In genomic region chr16:45352875-45353274, GRCm38 (mm10) we compare ENCODE assay signal across 8 mouse cellular contexts. TPM values are rescaled to one million over a fixed set of nuclear protein-coding genes. Genes with fewer than 3 reads are reported as not detected.
A peak's percentile ranks its signal among the peaks of the same experiment; 100 is the strongest.
DNase-seq lines count a peak whose midpoint lies in the region; ATAC-seq and TF ChIP-seq lines count a peak whose summit lies in the region.
"Had no signal": no experiment of that assay in that cellular context is flagged by ENCODE, and none has a peak within 500 bp of the region (broad histone marks: within the 10 kb centered on the region; RNA-seq: fewer than 3 reads in every experiment).

No protein-coding gene starts in this region.

- TF ChIP-seq POLR2A in brain, embryonic 14.5 days (IDR thresholded peaks at IDR 0.05; ENCODE audit: borderline replicate concordance, extremely low read depth, insufficient read depth, insufficient read length, poor library complexity, severe bottlenecking): no peak

- H3K9me3 ChIP-seq in stomach, postnatal 0 days (ENCODE audit: control insufficient read depth, low read length): no peaks in the 10 kb centered on the region

- no peak for TF ChIP-seq CTCF in brain, embryonic 14.5 days (IDR thresholded peaks at IDR 0.05; ENCODE audit: borderline replicate concordance, extremely low read depth, insufficient read depth, insufficient read length)
- TF ChIP-seq CTCF in stomach, postnatal 0 days (IDR thresholded peaks at IDR 0.05; ENCODE audit: low read depth): no peak

- peak; percentile 67 for ATAC-seq in granulocyte monocyte progenitor cell, adult 5-6 weeks (replicated peaks; ENCODE audit: poor library complexity, severe bottlenecking)
- ATAC-seq in megakaryocyte, adult 5-6 weeks (ENCODE audit: poor library complexity, severe bottlenecking): peak; percentile 67
- ATAC-seq in stomach, postnatal 0 days (ENCODE audit: low FRiP score, low TSS enrichment): peak; percentile 80; the same call in 1 of the 2 replicates

- H3K36me3 ChIP-seq in stomach, postnatal 0 days (ENCODE audit: control insufficient read depth, insufficient read depth, low read length): no peaks in the 10 kb centered on the region

- no peak overlapping the region for H3K4me3 ChIP-seq in stomach, postnatal 0 days (ENCODE audit: low read depth, low read length)
- H3K4me3 ChIP-seq: erythroblast, embryonic 14.5 days had no signal

- no peak overlapping the region for H3K9ac ChIP-seq in stomach, postnatal 0 days (ENCODE audit: low read length)

- H3K27me3 ChIP-seq in stomach, postnatal 0 days (ENCODE audit: control insufficient read depth, insufficient read depth, low read length): no peaks in the 10 kb centered on the region

- H3K27ac ChIP-seq in stomach, postnatal 0 days (replicated peaks): no peak overlapping the region

- no peak for TF ChIP-seq EP300 in stomach, postnatal 0 days (optimal IDR thresholded peaks at IDR 0.05)

- no peak overlapping the region for H3K4me2 ChIP-seq in stomach, postnatal 0 days (replicated peaks; ENCODE audit: low read depth)

- no peaks in the 10 kb centered on the region for H3K4me1 ChIP-seq in stomach, postnatal 0 days (replicated peaks; ENCODE audit: control insufficient read depth, insufficient read depth)

- DNase-seq in CD4-positive helper T cell, adult 2 months (ENCODE audit: low read depth, low spot score): peak; percentile 53
- peak; percentile 79 for DNase-seq in brain, embryonic 14.5 days (ENCODE audit: low read depth)
- peak; percentile 50 for DNase-seq in stomach, postnatal 0 days (ENCODE audit: low spot score)
- no peak for DNase-seq in gastrocnemius, adult 18-20 months (ENCODE audit: low spot score)
- DNase-seq in urinary bladder, postnatal 36 days (ENCODE audit: low spot score in 2 of 2): no peak

RNA-seq across cellular contexts. Expression of gene Cd200, which starts 56.0 kb away (rescaled TPM):
- polyA plus RNA-seq in brain, embryonic 14.5 days (2012; rRNA removed): 179 and 203 TPM in 2 replicates
- not detected in 2 replicates for total RNA-seq in granulocyte monocyte progenitor cell, adult 5-6 weeks (2014; fragmentation: Nextera tagmentation)
- total RNA-seq in granulocyte monocyte progenitor cell, adult 5-6 weeks (2017): not detected in 2 replicates
- 0.82 and 3.9 TPM in 2 replicates for total RNA-seq in megakaryocyte, adult 5-6 weeks (2015)
- 0.12 and 0.66 TPM in 2 replicates for total RNA-seq in megakaryocyte, adult 5-6 weeks (2017)
- 84.1 and 87.8 TPM in 2 replicates for polyA plus RNA-seq in stomach, postnatal 0 days (2015; fragmentation: Nextera tagmentation; extraction: Ambion mirVana)
- 10 to 100 TPM; 11.3 to 18.1 TPM for total RNA-seq in gastrocnemius, adult 18-20 months (2021)

Comparison
In these comparisons a context has a peak if more than half of its experiments do, and no peak if none do; other contexts are left out.
1. DNase-seq: peak in CD4-positive helper T cell, adult 2 months (single experiment), brain, embryonic 14.5 days (single experiment) and stomach, postnatal 0 days (single experiment); none in gastrocnemius, adult 18-20 months (single experiment) and urinary bladder, postnatal 36 days (0 of 2).
2. Peak in every context shown above with its lines, with median percentiles within 50 percentile points of each other: ATAC-seq.